Mouse (Mus musculus): ENCODE measurements around the gene Nlrp5.
"Not testable (repeated sequence)": the region's sequence is repeated elsewhere in the genome, so short reads cannot be mapped to it uniquely, and the experiment has no call there.

- TF ChIP-seq HCFC1 (IDR thresholded peaks at IDR 0.05; ENCODE audit: borderline replicate concordance, insufficient read depth, low read length); ZNF384 (IDR thresholded peaks at IDR 0.05; ENCODE audit: low read depth, low read length): not testable (repeated sequence)
Measured at GRCm38 (mm10) chr7:23470201-23470600, 84.5 kb downstream of the Nlrp5 start.
